Mouse (Mus musculus) olfactory bulb, adult 2 months (tissue): Measurements from ENCODE around the gene Klhl3.

Experiments used
- CTCF ChIP-seq: fragments of 200-500 bp; IDR thresholded peaks from 2 replicates; pipeline ENCODE4 v1.5.1; 2012; ENCODE audit warnings: low read depth, mild to moderate bottlenecking, low read length, moderate library complexity; ENCODE audit not compliant: insufficient read depth
- POLR2A ChIP-seq: fragments of 200-500 bp; IDR thresholded peaks from 2 replicates; pipeline ENCODE4 v1.6.1; 2012; ENCODE audit warnings: mild to moderate bottlenecking, low read depth, low read length, moderate library complexity; ENCODE audit not compliant: insufficient read depth

- TF ChIP-seq CTCF: no peak
- no peak for TF ChIP-seq POLR2A
Measured at GRCm38 (mm10) chr13:58127766-58128361, 14.5 kb upstream of the Klhl3 start.
